Mouse (Mus musculus) retina, adult 2 months (tissue): Measurements from ENCODE around the gene Fbxo9.
"Not testable (repeated sequence)": the region's sequence is repeated elsewhere in the genome, so short reads cannot be mapped to it uniquely, and the experiment has no call there.

ENCODE experiments used
- DNase-seq: peaks from one replicate; pipeline ENCODE4 v3.0.0-alpha.2; 2012; ENCODE audit warnings: low read depth, low spot score

The Fbxo9 gene

DNA sequence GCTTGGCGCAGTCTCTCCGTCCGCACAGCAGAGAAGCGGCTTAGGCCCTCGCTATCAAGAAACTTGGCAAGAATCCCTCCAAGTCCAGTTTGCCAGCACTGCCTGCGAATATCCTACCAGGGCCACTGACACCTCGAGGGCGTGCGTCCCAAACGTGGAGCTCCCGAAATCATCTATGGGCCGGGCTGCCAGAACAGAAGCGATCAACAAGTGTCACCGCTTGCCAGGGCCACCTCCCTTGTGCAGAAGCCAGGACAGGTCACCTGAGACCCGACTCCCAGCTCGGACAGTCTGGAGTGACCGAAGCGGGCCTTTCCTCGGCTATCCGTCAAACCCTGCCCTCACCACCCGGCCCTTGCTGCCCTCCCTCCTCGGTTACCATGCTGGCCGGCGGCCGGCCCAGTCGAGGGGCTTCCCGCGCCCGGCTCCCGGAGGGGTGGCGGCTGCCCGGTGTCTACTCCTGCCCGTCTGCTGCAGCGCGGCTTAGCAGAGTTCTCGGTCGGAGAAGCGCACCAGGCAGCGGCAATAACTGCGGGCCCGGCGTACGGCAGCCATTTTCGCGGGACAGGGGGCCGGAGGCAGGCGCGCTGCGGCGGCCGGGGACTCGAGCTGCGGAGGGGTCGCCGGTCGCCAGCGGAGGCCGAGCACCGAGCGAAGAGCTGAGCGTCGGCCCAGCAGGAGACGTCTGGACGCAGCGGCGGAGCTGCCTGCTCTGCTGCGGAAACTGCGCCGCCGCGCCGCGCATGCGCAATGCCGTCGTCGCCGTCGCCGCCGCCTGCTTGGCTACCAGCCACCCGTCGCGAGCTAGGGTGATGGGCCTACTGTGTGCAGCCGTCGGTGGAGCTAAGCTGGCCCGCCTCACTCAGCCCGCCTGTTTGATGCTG, 711 bp downstream of the Fbxo9 start:
- DNase-seq = peak; percentile 77

DNA sequence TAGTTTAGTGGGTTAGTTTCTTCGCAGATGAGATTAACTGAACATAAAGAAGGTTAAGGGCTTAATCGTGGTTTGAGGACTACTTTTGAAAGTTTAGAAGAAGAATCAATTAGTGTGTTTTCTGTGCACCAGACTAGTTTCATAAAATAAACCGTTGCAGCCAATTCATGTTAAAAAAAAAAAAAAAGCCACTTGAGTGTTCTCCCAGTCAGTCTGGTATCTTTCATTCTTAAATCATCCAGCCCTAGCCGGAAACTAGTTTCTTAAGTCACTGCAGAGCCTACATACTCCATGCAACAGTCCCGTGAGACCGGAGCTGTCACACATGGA, 1.3 kb downstream of the Fbxo9 start:
- DNase-seq = no peak

GRCm38 (mm10) chr9:78106821-78107220, 2.0 kb downstream of the Fbxo9 start:
- no peak for DNase-seq

DNA sequence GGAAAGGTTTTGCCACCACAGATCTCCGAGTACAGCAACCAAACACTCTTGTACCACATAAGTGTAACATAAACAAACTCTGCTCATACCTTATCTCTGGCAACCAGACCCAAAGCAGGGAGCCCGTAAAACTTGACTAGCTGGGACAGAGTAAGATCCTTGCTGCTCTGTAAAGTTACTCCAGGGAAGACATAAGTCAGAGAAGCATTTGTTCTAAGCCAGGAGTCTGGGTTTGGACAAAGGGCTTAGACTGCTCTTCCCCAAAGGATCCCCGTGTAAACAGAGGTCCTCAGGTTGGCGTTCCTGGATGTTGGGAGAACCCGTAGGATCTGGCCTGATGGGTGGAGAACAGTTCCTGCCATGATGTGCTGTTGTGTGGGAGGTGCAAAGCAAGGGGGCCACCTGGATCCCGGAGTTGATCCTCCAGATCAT, 3.3 kb downstream of the Fbxo9 start:
- DNase-seq = no peak

- DNase-seq = no peak
These were observed 3.9 kb downstream of the Fbxo9 start for GRCm38 (mm10) chr9:78104973-78105372.

GRCm38 (mm10) chr9:78103965-78104560, 4.8 kb downstream of the Fbxo9 start:
- no peak for DNase-seq

DNA sequence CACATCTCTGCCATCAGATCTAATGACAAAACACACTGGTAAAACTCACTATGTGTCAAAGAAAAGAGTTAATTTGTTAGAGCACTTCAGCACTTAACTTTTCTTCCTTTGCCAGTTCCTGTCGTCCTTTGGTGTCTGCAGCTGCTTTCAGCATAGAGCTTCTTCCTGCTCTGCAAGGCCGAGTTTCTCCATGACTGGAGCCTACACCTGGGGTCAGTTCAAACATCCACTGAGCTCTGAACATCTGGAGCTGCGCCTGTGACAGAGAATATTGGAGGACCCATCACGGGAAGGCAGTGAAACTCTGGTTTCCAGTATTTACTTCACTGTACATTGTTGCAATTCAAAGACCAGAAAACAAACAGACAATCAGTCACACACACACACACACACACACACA, 7.4 kb downstream of the Fbxo9 start:
- no peak for DNase-seq

DNA sequence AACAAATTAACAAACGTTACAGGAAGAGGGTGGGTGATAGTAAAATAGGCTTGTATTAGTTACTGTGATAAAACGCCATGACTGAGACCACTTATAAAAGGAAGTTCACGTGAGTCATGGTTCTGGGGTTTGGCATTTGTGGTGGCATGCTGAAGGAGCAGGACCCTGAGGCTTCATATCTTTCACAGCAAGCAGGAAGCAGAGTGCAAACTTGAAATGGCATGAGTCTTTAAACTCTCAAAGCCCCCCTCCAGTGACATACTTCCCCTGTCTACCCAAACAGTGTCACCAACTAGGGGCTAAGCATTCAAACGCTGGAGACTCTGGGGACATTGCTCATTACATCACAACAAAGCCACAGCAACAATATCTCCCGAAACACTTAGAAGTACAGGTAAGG, 7.9 kb downstream of the Fbxo9 start:
- DNase-seq = no peak

DNA sequence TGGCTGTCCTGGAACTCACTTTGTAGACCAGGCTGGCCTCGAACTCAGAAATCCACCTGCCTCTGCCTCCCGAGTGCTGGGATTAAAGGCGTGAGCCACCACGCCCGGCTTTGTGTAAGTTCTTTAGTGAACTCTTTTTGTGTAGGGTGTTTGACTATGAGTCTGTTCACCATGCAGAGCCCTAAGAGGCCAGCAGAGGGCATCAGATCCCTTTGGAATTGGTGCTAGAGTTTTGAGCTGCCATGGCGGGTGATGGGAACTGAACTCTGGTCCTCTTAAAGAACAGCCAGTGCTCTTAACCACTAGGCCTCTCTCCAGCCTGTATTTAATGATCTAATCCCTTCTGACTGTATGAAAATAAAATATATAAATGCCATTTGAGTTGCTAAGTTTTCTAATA, 12.5 kb downstream of the Fbxo9 start:
- DNase-seq = no peak

GRCm38 (mm10) chr9:78095686-78096085, 13.2 kb downstream of the Fbxo9 start:
- no peak for DNase-seq

DNA sequence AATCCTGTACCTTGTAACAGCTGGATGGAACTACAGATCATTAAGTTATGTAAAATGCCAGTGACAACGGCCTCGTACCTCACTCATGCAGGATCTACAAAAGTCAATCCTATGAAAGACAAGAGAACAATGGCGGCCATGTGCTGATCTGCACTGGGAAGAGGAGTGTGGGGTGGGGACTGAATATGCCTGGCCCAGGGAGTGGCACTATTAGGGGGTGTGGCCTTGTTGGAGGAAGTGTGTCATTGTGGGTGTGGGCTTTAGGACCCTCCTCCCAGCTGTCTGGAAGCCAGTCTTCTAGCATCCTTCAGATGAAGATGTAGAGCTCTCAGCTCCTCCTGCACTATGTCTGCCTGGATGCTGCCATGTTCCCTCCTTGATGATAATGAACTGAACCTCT, 18.3 kb downstream of the Fbxo9 start:
- no peak for DNase-seq

DNA sequence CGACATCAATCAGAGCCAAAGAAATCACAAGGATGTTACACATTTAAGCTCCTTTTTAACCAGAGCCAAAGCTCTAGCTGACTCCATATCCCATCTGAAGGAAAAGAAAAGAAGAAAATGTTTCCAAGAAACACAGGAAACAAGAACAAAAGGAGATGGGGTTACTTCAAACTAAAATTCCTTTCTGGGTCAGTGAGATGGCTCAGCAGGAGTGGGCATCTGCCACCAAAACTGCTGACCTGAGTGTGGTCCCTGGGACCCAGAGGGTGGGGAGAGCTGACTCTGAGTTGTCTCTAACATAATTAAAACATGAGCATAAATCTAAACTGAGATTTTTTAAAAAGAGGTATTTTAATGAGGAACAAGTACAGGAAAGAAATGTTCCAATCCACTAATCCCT, 19.0 kb downstream of the Fbxo9 start:
- no peak for DNase-seq

DNA sequence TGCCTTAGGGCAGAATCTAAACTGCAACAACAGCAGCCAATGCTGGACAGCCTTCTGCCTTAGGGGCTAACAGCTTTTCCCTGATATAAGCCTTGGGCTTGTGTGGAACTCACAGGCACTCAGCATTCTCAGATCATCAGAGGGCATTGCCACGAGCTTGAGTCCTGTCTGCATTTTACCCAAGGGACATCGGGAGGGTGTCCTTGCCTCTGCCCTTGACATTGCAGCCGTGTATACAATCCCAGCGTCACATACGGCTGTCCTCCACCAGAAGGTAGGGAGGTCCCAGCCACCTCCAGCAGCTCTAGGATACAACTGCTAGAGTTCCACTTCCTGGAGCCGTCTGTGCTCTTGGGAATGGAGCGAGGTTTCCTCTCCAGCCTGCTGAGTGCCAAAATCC, 19.9 kb downstream of the Fbxo9 start:
- no peak for DNase-seq

DNA sequence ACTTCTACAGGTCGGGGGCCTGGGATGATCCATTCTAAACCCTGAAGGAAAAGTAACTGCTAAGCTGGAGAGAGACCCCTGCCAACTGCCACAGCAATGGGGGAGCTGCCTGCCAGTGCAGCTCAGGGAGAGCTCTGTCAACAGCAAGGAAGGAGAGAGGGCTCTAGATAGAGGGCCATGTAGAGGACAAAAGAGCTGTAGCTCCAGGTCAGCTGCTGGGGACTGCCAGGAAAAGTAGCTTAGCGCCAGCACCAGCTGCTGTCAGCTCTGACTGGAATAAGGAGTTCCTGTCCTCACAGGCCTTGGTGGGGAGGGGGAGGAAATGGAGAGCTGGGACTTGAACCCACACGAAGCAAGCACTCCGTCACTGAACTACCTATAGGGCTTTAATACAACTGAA, 20.3 kb downstream of the Fbxo9 start:
- DNase-seq = no peak

- no peak for DNase-seq
These were observed 21.1 kb downstream of the Fbxo9 start for GRCm38 (mm10) chr9:78087751-78088150.

- no peak for DNase-seq
These were observed 23.1 kb downstream of the Fbxo9 start for GRCm38 (mm10) chr9:78085722-78086287.

DNA sequence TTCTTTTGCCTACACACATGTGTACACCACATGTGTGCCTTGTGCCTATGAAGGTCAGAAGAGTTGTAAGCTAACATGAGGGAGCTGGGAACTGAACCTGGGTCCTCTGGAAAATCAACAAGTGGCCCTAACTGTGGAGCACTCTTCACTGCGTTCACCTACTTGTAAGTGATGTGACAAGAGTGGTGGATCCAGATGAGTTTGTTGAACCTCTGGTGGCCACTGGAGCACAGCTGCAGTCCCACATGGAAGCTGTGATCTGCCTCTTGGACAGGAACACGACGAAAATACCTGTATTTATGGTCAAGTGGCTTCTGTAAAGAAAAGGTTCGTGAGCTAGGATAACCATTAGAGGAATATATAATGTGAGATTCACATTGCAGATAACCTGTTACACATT, 24.5 kb downstream of the Fbxo9 start:
- no peak for DNase-seq

GRCm38 (mm10) chr9:78081835-78082234, 27.0 kb downstream of the Fbxo9 start:
- no peak for DNase-seq

- DNase-seq = no peak
These were observed 30.6 kb downstream of the Fbxo9 start for GRCm38 (mm10) chr9:78078240-78078639.

DNA sequence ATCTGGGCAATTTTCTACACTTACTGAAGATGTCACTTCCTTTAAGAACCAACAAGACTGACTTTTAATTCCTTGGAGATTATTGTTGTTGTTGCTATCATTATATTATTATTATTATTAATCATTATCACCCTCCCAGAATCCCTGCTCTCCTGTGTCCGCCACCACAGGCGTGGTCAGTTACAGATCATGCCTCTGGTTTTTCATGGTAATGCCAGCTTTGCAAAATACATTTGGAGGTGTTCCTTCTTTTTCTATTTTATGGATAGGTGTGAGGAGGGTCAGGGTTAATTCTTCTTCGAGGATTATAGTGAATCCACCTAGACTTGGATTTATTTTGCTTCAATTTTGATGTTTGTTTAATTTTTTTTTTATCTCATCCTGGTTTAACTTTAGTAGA, 33.6 kb downstream of the Fbxo9 start:
- no peak for DNase-seq

DNA sequence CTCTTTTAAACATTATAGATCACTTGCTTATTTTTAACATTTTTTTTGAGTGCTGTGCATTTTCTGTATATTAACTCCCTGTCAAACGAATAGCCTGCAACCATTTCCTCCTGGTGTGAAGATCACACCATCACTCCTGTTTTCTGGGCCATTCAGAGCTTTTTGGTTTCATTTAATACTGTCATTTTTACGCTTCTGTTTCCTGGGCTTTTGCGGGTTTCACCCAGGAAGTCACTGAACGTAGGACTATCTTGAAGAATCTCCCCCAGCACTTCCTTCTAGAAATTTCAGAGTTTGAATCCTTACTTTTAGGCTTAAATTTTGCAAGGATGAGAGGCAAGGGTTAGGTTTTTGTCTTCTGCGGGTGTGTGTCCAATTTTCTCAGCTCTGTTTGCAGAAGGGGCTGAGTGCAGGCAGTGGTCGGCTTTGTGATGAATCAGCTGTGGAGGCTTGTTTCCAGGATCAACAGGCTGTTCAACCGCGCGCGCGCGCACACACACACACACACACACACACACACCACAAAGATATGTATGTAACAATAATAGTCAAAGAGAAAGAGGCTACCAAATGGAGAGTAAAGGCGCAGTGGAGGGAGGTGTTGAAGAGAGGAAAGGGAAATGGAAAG, 35.0 kb downstream of the Fbxo9 start:
- DNase-seq = no peak

- DNase-seq = not testable (repeated sequence)
These were observed 35.6 kb downstream of the Fbxo9 start for GRCm38 (mm10) chr9:78073291-78073690.

- DNase-seq = no peak
These were observed 37.2 kb downstream of the Fbxo9 start for GRCm38 (mm10) chr9:78071626-78072025.
